Mouse (Mus musculus): ENCODE measurements around the gene Nt5c. TPM values are rescaled to one million over a fixed set of nuclear protein-coding genes. Genes with fewer than 3 reads are reported as not detected.
A peak's percentile ranks its signal among the peaks of the same experiment; 100 is the strongest.
"Not testable (repeated sequence)": the region's sequence is repeated elsewhere in the genome, so short reads cannot be mapped to it uniquely, and the experiment has no call there.

Gene Nt5c
- 67.9 and 84.3 TPM in 2 replicates for polyA plus RNA-seq (2012; rRNA removed)

GRCm38 (mm10) chr11:115491356-115492083, at the start of gene Nt5c:
Nt5c (minus strand) TSS chr11:115491862.
- peak; percentile 91 for DNase-seq (ENCODE audit: low read depth)
- TF ChIP-seq POLR2A (IDR thresholded peaks at IDR 0.05; ENCODE audit: borderline replicate concordance, extremely low read depth, insufficient read depth, insufficient read length, poor library complexity, severe bottlenecking) = peak; percentile 26; the same call in 1 of the 2 replicates
- peak; percentile 71 for TF ChIP-seq CTCF (IDR thresholded peaks at IDR 0.05; ENCODE audit: borderline replicate concordance, extremely low read depth, insufficient read depth, insufficient read length)

GRCm38 (mm10) chr11:115538045-115538444, 46.4 kb upstream of the Nt5c start:
- TF ChIP-seq CTCF (IDR thresholded peaks at IDR 0.05; ENCODE audit: borderline replicate concordance, extremely low read depth, insufficient read depth, insufficient read length) (no peak), POLR2A (IDR thresholded peaks at IDR 0.05; ENCODE audit: borderline replicate concordance, extremely low read depth, insufficient read depth, insufficient read length, poor library complexity, severe bottlenecking) (no peak)
- DNase-seq (ENCODE audit: low read depth) = no peak

GRCm38 (mm10) chr11:115536856-115537568, 45.4 kb upstream of the Nt5c start:
- TF ChIP-seq CTCF (IDR thresholded peaks at IDR 0.05; ENCODE audit: borderline replicate concordance, extremely low read depth, insufficient read depth, insufficient read length) (no peak), POLR2A (IDR thresholded peaks at IDR 0.05; ENCODE audit: borderline replicate concordance, extremely low read depth, insufficient read depth, insufficient read length, poor library complexity, severe bottlenecking) (no peak)
- DNase-seq (ENCODE audit: low read depth) = no peak

- TF ChIP-seq CTCF (IDR thresholded peaks at IDR 0.05; ENCODE audit: borderline replicate concordance, extremely low read depth, insufficient read depth, insufficient read length) = no peak
- peak; percentile 82 for TF ChIP-seq POLR2A (IDR thresholded peaks at IDR 0.05; ENCODE audit: borderline replicate concordance, extremely low read depth, insufficient read depth, insufficient read length, poor library complexity, severe bottlenecking)
- DNase-seq (ENCODE audit: low read depth) = peak; percentile 99
Measured at GRCm38 (mm10) chr11:115536038-115536681, 44.5 kb upstream of the Nt5c start, which contains the start of gene Sumo2. Sumo2 (minus strand) TSS chr11:115536276.

- TF ChIP-seq POLR2A (IDR thresholded peaks at IDR 0.05; ENCODE audit: borderline replicate concordance, extremely low read depth, insufficient read depth, insufficient read length, poor library complexity, severe bottlenecking) (no peak), CTCF (IDR thresholded peaks at IDR 0.05; ENCODE audit: borderline replicate concordance, extremely low read depth, insufficient read depth, insufficient read length) (no peak)
- DNase-seq (ENCODE audit: low read depth) = peak; percentile 83
Measured at GRCm38 (mm10) chr11:115535401-115536037, 43.9 kb upstream of the Nt5c start.

- DNase-seq (ENCODE audit: low read depth) = peak; percentile 24
- no peak for TF ChIP-seq CTCF (IDR thresholded peaks at IDR 0.05; ENCODE audit: borderline replicate concordance, extremely low read depth, insufficient read depth, insufficient read length)
- TF ChIP-seq POLR2A (IDR thresholded peaks at IDR 0.05; ENCODE audit: borderline replicate concordance, extremely low read depth, insufficient read depth, insufficient read length, poor library complexity, severe bottlenecking) = no peak
Measured at GRCm38 (mm10) chr11:115534759-115535371, 43.2 kb upstream of the Nt5c start.

GRCm38 (mm10) chr11:115526446-115526845, 34.8 kb upstream of the Nt5c start:
- not testable (repeated sequence) for DNase-seq (ENCODE audit: low read depth)

GRCm38 (mm10) chr11:115522703-115523102, 31.0 kb upstream of the Nt5c start:
- no peak for TF ChIP-seq CTCF (IDR thresholded peaks at IDR 0.05; ENCODE audit: borderline replicate concordance, extremely low read depth, insufficient read depth, insufficient read length)
- TF ChIP-seq POLR2A (IDR thresholded peaks at IDR 0.05; ENCODE audit: borderline replicate concordance, extremely low read depth, insufficient read depth, insufficient read length, poor library complexity, severe bottlenecking) = no peak
- no peak for DNase-seq (ENCODE audit: low read depth)

- DNase-seq (ENCODE audit: low read depth) = no peak
Measured at GRCm38 (mm10) chr11:115522238-115522637, 30.6 kb upstream of the Nt5c start.

GRCm38 (mm10) chr11:115521080-115521479, 29.4 kb upstream of the Nt5c start:
- TF ChIP-seq CTCF (IDR thresholded peaks at IDR 0.05; ENCODE audit: borderline replicate concordance, extremely low read depth, insufficient read depth, insufficient read length) (no peak), POLR2A (IDR thresholded peaks at IDR 0.05; ENCODE audit: borderline replicate concordance, extremely low read depth, insufficient read depth, insufficient read length, poor library complexity, severe bottlenecking) (no peak)
- DNase-seq (ENCODE audit: low read depth) = no peak

More at GRCm38 (mm10) chr11:115522238-115522637, 30.6 kb upstream of the Nt5c start:
- TF ChIP-seq POLR2A (IDR thresholded peaks at IDR 0.05; ENCODE audit: borderline replicate concordance, extremely low read depth, insufficient read depth, insufficient read length, poor library complexity, severe bottlenecking) (no peak), CTCF (IDR thresholded peaks at IDR 0.05; ENCODE audit: borderline replicate concordance, extremely low read depth, insufficient read depth, insufficient read length) (no peak)

- no peak for DNase-seq (ENCODE audit: low read depth)
- TF ChIP-seq CTCF (IDR thresholded peaks at IDR 0.05; ENCODE audit: borderline replicate concordance, extremely low read depth, insufficient read depth, insufficient read length) = no peak
- no peak for TF ChIP-seq POLR2A (IDR thresholded peaks at IDR 0.05; ENCODE audit: borderline replicate concordance, extremely low read depth, insufficient read depth, insufficient read length, poor library complexity, severe bottlenecking)
Measured at GRCm38 (mm10) chr11:115520218-115520617, 28.6 kb upstream of the Nt5c start.

Data from brain, embryonic 14.5 days (tissue).